36 mouse cellular contexts compared by ENCODE assay signal in genomic region chr19:43462141-43462540, GRCm38 (mm10). TPM values are rescaled to one million over a fixed set of nuclear protein-coding genes. Genes with fewer than 3 reads are reported as not detected.
"Had no signal": no experiment of that assay in that cellular context is flagged by ENCODE, and none has a peak within 500 bp of the region (broad histone marks: within the 10 kb centered on the region; RNA-seq: fewer than 3 reads in every experiment).

No protein-coding gene starts in this region.

- DNase-seq: heart, postnatal 10 days; heart, postnatal 14 days; heart, postnatal 36 days; heart, postnatal 4 days; kidney, adult 11 months; kidney, adult 18-20 months; kidney, adult 2 months; kidney, adult 8-10 months; kidney, adult 9 months; kidney, postnatal 10 days; kidney, postnatal 14 days; kidney, postnatal 25 days; kidney, postnatal 4 days; layer of hippocampus, adult 9-11 months; layer of hippocampus, postnatal 36 days had no signal

- H3K4me2 ChIP-seq: heart, embryonic 11.5 days; heart, embryonic 12.5 days; heart, embryonic 13.5 days; heart, embryonic 15.5 days; hindbrain, embryonic 12.5 days; hindbrain, embryonic 13.5 days; hindbrain, embryonic 14.5 days; hindbrain, embryonic 15.5 days; intestine, embryonic 15.5 days; kidney, embryonic 15.5 days had no signal

- H3K9ac ChIP-seq: heart, embryonic 12.5 days; heart, embryonic 13.5 days; heart, embryonic 15.5 days; hindbrain, embryonic 12.5 days; hindbrain, embryonic 13.5 days; hindbrain, embryonic 14.5 days; hindbrain, embryonic 15.5 days; intestine, embryonic 15.5 days; kidney, embryonic 15.5 days had no signal

- H3K36me3 ChIP-seq: heart, embryonic 10.5 days; heart, embryonic 12.5 days; heart, embryonic 13.5 days; heart, embryonic 15.5 days; hindbrain, embryonic 10.5 days; hindbrain, embryonic 12.5 days; hindbrain, embryonic 13.5 days; intestine, embryonic 15.5 days; kidney, embryonic 15.5 days had no signal

- H3K4me3 ChIP-seq: heart, embryonic 10.5 days; heart, embryonic 12.5 days; heart, embryonic 13.5 days; heart, embryonic 15.5 days; hindbrain, embryonic 10.5 days; hindbrain, embryonic 12.5 days; hindbrain, embryonic 13.5 days; hindbrain, embryonic 15.5 days; intestine, embryonic 15.5 days; kidney, embryonic 15.5 days; layer of hippocampus, adult 2 months had no signal

- H3K9me3 ChIP-seq: heart, embryonic 10.5 days; heart, embryonic 12.5 days; heart, embryonic 13.5 days; heart, embryonic 15.5 days; hindbrain, embryonic 10.5 days; hindbrain, embryonic 12.5 days; hindbrain, embryonic 13.5 days; hindbrain, embryonic 15.5 days; intestine, embryonic 15.5 days; kidney, embryonic 15.5 days had no signal

- H3K27me3 ChIP-seq: heart, embryonic 12.5 days; heart, embryonic 15.5 days; hindbrain, embryonic 12.5 days; hindbrain, embryonic 13.5 days; hindbrain, embryonic 15.5 days; intestine, embryonic 15.5 days; kidney, embryonic 15.5 days had no signal

- ATAC-seq: hindbrain, embryonic 16.5 days; hindbrain, postnatal 0 days; inflammation-experienced regulatory T-cells, adult 6 months; intestine, embryonic 15.5 days; intestine, embryonic 16.5 days; intestine, postnatal 0 days had no signal

- H3K4me1 ChIP-seq: heart, embryonic 10.5 days; heart, embryonic 13.5 days; heart, embryonic 15.5 days; hindbrain, embryonic 10.5 days; hindbrain, embryonic 12.5 days; hindbrain, embryonic 13.5 days; hindbrain, embryonic 15.5 days; intestine, embryonic 15.5 days; kidney, embryonic 15.5 days had no signal

- H3K27ac ChIP-seq: heart, embryonic 10.5 days; heart, embryonic 13.5 days; heart, embryonic 15.5 days; hindbrain, embryonic 10.5 days; hindbrain, embryonic 12.5 days; hindbrain, embryonic 13.5 days; hindbrain, embryonic 14.5 days; hindbrain, embryonic 15.5 days; hindbrain, postnatal 0 days; intestine, embryonic 15.5 days; kidney, embryonic 15.5 days; kidney, postnatal 0 days; layer of hippocampus, adult 2 months had no signal

RNA-seq across cellular contexts. Expression of gene Cnnm1, which starts 21.9 kb away (rescaled TPM):
- total RNA-seq: heart, postnatal 36 days; hematopoietic stem cell, adult 5-6 weeks had no signal
- polyA plus RNA-seq: inflammation-experienced regulatory T-cells, adult 6 months; kidney, embryonic 14.5 days had no signal
